Mouse (Mus musculus): ENCODE measurements around the gene Slc12a7.

Gene Slc12a7

DNA sequence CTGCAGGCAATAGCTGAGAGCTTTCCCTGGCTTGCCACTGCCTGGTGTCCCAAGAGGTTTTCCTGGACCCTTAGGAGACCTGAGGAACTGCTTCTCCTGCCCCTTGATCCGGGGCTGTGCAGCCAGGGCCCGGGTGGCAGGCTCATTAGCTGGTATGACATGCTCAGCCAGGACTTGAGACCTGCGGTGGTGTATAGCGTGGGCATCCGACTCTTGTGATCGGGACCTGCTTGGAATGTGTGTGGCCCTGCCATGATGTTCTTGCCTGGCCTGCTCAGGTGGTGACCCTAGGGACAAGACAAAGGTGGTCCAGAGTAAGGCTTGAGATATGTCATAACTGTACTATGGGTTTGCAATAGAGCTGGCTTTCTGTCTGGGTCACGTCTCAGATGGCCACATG, 88.4 kb downstream of the Slc12a7 start:
- no peak for DNase-seq (ENCODE audit: low spot score)

DNA sequence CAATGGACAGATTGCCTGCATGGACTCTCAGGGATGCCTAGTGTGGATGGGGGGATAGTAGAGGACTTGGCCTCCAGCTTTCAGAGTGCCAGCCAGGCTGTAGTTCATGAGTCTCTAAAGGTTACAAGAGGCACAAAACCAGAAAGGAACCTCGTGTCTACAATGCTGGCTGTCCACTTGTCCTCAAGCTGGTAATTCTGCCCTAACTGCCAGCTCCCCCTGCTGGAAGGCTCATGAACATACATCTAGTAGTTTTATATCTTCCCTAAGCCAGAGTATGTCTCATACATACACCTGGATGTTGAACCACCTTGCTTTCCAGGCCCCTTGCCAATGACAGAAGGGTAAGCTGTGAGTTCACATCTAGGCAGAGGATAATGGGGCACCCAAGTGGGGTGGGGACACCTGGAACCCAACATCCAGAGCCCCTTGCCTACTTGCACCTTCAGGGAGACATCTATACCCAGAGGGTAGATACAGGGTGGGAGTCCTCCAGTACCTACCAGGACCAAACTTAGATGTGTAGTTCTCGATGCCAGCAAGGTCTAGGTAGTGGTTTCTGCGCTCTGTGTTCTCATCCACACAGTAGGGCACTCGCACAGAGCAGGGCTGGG, 89.4 kb downstream of the Slc12a7 start:
- peak; percentile 33 for DNase-seq (ENCODE audit: low spot score)

DNA sequence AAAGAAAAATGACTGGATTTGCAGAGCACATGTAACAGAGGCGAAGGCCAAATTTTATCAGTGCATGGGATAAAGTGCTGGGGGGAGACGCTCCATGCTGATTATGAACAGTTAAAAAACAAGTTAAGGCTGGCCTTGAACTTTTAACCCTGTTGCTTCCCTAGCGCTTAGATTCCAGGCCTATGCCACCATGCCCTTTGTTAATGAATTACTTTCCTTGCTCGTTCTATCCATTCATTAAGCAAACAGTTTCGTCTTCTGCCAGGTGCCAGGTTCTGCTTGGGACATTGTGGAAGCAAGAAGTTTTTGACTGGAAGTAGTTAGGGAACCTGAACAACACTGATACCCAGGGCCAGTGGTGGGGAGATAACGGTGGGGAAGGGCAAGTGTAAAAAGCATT, 90.8 kb downstream of the Slc12a7 start:
- no peak for DNase-seq (ENCODE audit: low spot score)

DNA sequence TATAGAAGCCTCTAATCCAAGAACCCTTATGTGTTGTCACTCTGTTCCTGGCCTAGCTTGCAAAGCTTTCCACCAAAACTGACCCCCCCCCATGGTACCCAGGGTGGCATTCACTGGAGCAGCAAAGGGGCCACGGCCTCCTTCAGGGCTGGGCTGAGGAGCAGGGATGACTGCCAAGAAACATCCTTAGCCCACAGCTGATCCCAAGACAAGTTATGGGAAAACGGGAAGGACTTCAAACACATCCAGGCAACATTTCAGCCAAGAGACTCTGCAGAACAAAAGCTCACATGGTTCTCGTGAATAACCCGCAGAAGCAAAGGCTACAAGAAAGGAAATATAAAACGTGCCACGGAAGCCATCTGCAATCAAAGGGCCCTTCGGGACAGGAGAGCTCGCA, 94.3 kb downstream of the Slc12a7 start:
- DNase-seq (ENCODE audit: low spot score), result no peak

DNA sequence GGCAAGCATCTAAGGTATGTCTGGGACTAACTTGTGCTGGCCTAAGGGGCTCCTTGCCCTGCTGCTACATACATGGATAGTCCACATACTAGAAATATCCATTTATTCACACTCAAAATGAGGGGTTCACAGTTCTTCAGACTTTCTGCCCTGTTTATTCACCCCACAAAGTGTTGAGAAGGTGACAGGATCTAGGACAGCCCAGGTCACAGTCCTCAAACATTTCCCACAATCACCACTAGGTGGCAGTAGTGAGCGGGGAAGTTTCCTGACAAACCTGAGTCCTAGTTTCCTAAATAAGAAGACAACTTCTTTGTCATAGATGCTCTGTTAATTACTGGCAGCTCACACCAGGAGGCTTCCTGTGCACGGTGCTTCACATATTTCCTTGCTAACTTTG, 98.6 kb downstream of the Slc12a7 start:
- peak; percentile 52 for DNase-seq (ENCODE audit: low spot score)

DNA sequence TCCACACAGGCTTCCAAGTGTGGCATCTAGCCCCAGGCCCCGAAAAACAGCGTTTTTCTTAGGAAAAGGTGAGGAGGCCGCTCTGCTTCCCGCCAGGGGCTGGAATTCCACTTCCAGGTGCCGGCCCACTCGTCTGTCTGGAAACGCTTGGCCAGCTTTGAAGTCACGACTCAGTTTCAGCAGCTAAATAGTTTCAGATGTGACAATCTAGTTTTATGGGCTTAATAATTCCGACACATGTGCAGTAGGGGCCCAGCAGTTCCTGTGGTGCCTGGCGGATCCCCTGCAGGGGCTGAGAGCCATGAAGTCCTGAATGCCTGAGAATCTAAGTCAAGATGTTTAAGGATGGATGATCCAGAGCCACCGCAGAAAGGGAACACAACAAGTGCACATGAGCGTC, 100.9 kb downstream of the Slc12a7 start:
- no peak for DNase-seq (ENCODE audit: low spot score)

DNA sequence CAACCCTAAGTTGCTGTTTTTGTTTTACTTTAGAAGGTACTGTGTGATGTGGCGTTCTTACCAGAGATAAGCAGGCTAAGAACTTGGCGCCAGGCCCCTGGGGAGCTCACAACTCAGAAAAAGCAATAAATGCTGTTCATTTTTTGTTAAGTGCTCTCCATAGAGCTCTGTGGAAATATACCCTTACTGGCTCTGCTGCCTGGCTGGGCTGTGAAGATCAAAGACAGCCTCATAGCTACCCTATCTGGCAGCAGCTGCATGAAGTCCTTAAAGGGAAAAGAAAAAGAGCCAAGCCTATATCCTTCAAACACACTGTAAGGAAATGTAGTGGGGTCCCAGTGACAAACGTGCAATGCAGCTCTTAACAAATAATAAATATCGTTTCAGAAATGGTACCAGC, 102.9 kb downstream of the Slc12a7 start:
- no peak for DNase-seq (ENCODE audit: low spot score)

DNA sequence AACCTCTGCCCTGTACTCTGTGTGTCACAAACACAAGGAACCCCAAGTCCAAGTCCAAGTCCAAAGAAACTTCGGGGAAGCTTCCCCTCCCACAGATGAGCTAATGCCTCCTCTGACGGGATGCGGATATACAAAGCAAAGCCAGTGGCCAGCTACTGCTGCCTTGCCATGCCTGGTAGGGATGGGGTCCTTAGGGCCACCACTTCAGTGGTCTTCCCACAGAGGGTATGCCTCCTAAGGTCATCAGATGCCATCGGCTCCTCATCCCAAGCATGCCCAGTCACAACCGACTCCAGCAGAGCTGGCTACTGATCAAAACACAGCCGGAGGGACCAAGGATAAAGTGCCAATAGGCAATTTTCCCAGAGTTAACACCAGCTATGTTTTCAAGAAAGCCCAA, 103.6 kb downstream of the Slc12a7 start:
- DNase-seq (ENCODE audit: low spot score), result no peak

DNA sequence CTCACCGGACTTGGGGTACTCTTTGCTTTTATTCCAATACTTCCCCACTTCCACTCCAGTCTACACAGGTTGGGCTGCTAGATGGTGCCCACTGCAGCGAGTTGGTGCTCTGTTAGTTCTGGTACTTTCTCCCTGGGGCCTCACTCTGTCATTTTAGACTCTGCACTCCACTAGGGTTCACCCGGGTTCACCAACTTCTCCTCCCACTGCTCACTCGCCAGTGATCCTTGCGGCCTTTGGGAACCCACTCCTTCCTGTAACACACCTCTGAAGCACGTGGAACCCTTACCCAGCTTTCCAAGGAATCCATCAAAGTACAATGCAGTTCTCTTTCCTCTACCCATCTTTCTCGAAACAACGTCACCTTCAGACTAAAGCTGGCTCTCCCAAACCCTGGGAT, 104.8 kb downstream of the Slc12a7 start:
- no peak for DNase-seq (ENCODE audit: low spot score)

DNA sequence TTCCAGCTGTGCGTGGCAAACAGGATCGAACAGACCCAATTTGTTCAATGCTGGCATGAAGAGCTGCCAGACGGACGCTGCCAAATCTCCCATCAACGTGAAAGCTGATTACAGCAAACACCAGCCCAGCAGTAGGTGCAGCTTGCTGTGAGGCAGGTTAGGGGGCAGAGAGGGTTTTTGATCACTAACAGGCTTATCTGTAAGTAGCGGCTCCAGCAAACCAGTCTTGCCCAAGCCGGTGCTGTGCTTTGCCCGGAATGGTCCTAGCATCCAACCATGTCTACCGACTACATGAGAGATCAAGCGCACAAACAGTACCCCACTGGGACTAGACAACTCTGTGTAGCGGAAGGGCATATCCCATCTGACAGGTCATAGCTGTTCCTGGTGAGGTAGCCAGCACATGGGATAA, 106.2 kb downstream of the Slc12a7 start:
- DNase-seq (ENCODE audit: low spot score), result no peak

DNA sequence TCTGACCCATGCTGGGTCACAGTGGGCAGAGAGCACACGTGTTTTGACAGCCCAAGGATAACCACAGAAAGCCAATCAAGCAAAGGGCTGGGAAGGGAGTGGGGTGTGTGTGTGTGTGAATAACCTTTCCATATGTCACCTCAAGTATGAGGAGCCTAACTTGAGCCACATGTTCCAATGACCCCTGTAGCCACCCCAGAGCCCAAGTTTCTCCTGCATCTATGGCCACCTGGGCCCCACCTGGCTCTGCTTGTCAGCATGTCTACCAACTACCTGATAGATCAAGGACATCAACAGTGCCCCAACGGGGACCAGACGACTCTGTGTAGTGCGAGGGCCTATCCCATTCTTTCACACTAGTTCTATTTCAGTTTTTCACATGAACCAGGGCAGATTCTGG, 106.8 kb downstream of the Slc12a7 start:
- DNase-seq (ENCODE audit: low spot score), result no peak

DNA sequence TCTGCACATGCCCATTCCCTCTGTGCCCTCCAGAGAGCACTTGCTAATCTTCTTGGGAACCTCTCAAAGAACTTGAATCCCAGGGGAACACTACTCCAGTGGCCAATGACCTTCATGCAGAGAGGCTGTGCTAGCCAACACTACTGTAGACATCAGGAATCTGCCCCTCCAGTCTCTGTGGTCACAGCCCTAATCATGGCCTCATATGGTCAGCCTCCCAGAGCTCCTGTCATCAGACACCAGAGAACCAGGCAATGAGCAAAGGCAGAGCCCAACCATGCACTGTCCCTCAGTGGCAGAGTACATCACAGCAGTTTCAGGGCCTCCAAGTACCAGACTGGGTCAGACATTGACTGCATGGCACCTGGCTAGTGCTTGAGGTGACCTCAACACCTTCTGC, 109.8 kb downstream of the Slc12a7 start:
- no peak for DNase-seq (ENCODE audit: low spot score)

DNA sequence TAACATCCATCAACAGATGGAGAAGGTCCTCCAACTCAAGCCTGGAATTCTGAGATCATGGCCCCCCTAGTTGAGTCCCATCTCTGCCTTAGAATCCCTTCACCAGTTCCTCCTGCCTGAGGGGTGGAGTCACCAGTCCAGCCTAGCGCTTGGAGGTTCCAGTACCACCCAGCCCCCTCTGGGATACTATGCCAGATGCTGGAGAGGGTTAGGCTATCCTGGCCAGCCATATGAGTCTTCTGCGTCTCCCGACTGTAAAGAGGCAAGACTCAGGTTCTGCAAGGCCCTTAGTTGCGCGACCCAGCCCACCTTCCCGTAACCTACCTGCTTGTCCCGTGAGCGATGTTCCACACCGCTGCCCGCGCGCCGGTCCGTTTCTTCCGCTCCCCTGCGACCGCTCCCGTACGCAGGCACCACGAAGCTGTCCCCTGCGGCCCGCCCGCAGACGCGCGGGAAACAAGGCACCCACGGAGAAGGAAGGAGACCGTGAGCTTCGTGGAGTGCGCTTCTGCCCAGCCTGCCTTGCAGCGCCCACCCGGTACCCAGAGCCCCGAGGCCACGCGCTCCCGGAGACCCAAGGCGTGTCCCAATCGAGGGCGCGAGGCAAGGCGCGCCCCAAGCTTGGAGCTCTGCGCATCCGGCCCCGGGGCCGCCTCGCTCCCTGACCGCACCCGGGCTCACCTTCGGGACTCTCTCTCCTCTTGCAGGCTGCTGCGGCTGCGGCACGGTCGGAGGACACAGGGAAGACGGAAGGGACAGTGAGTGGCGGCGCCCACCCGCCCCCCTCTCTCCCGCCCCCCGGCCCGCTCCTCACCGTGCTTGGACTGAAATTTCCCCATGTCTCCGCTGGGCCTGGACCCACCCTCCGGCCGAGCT, 113.9 kb downstream of the Slc12a7 start:
- no peak for DNase-seq (ENCODE audit: low spot score)

DNA sequence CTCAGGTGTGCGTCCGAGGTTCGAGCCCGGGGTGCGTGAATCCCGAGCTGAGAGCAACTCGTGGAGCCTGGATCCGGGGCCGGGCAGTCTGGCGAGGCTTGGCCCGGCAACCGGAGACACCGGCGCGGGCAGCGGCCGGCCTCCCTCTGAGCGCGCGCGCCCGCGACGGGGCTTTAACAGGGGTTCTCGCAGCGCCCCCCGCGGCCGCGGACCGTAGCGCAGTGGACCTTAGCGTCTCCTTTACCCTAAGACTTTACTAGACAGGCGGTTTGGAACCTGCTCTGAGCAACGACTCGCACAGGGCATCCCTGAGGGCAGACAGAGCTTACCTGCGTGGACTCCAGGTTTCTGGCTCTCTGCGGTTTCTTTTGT, 114.6 kb downstream of the Slc12a7 start, which contains the start of gene Nkd2:
Nkd2 (minus strand) TSS at position 167 of the 372 bp plus-strand sequence.
- peak; percentile 21 for DNase-seq (ENCODE audit: low spot score)
